Mouse (Mus musculus) heart, embryonic 12.5 days (tissue): ENCODE results near the gene Scaf11. TPM values are rescaled to one million over a fixed set of nuclear protein-coding genes. Genes with fewer than 3 reads are reported as not detected.
A peak's percentile ranks its signal among the peaks of the same experiment; 100 is the strongest.

ENCODE experiments used
- ATAC-seq: fragments of 200-750 bp; cut with Nextera tagmentation; 2 replicates; pipeline ENCODE4 v1.8.0; 2017; ENCODE audit warnings: moderate TSS enrichment, moderate library complexity; ENCODE audit not compliant: insufficient number of reproducible peaks, low FRiP score
- H3K27ac ChIP-seq: fragments of 300-500 bp; sonication (generic); 2 replicates; pipeline ENCODE4 v1.5.1; 2016; ENCODE audit warnings: mild to moderate bottlenecking, moderate library complexity; ENCODE audit not compliant: poor library complexity, severe bottlenecking
- H3K27me3 ChIP-seq: fragments of 300-500 bp; sonication (generic); replicated peaks from 2 replicates; pipeline ENCODE4 v1.6.1; 2016; ENCODE audit warnings: mild to moderate bottlenecking, moderate library complexity
- H3K36me3 ChIP-seq: fragments of 300-500 bp; sonication (generic); 2 replicates; pipeline ENCODE4 v1.6.1; 2016; ENCODE audit warnings: mild to moderate bottlenecking, moderate library complexity
- H3K4me1 ChIP-seq: fragments of 300-500 bp; sonication (generic); replicated peaks from 2 replicates; pipeline ENCODE4 v1.6.1; 2016; ENCODE audit warnings: mild to moderate bottlenecking
- H3K4me2 ChIP-seq: fragments of 300-500 bp; sonication (generic); 2 replicates; pipeline ENCODE4 v1.6.1; 2016; ENCODE audit warnings: mild to moderate bottlenecking, moderate library complexity
- H3K4me3 ChIP-seq: fragments of 300-500 bp; sonication (generic); 2 replicates; pipeline ENCODE4 v1.5.1; 2016; ENCODE audit warnings: mild to moderate bottlenecking
- H3K9ac ChIP-seq: fragments of 300-500 bp; sonication (generic); 2 replicates; pipeline ENCODE4 v1.6.1; 2016; ENCODE audit warnings: mild to moderate bottlenecking, moderate library complexity
- H3K9me3 ChIP-seq: fragments of 300-500 bp; sonication (generic); replicated peaks from 2 replicates; pipeline ENCODE4 v1.6.1; 2016; ENCODE audit warnings: mild to moderate bottlenecking, moderate library complexity
- WGBS: fragments of 180-500 bp; shearing (Covaris S2); methylation state at CpG from one replicate; pipeline ENCODE4 v1.1.7; 2016; 5-methylcytosine and 5-hydroxymethylcytosine counted together
- polyA plus RNA-seq: library from polyadenylated mRNA; unstranded; fragments of >200 nt; fragmentation: Nextera tagmentation; extraction: Ambion mirVana; gene quantifications from 2 replicates; pipeline ENCODE4 v1.2.1, GENCODE M21; 2016

The Scaf11 gene
- polyA plus RNA-seq, 1 experiment from 2014 or later = 79.1 TPM

GRCm38 (mm10) chr15:96487066-96487698 lies 26.5 kb upstream of the Scaf11 start:
- Histone ChIP-seq H3K27ac (no peak overlapping the region), H3K4me1 (peaks cover 18% of the 10 kb centered on the region), H3K9ac (no peak overlapping the region), H3K36me3 (no peaks in the 10 kb centered on the region), H3K27me3 (no peaks in the 10 kb centered on the region), H3K9me3 (no peaks in the 10 kb centered on the region), H3K4me3 (no peak overlapping the region), H3K4me2 (peak overlapping the region; percentile 18)
- ATAC-seq = no peak
- WGBS = 53% methylated on average over 12 of the region's 12 CpGs

GRCm38 (mm10) chr15:96480822-96481221 lies 20.2 kb upstream of the Scaf11 start:
- no peak for ATAC-seq
- Histone ChIP-seq H3K9me3 (no peaks in the 10 kb centered on the region), H3K4me1 (no peaks in the 10 kb centered on the region), H3K27ac (no peak overlapping the region), H3K36me3 (no peaks in the 10 kb centered on the region), H3K4me3 (no peak overlapping the region), H3K4me2 (no peak overlapping the region), H3K9ac (no peak overlapping the region), H3K27me3 (no peaks in the 10 kb centered on the region)
- WGBS = 93% methylated on average over 3 of the region's 3 CpGs

GRCm38 (mm10) chr15:96478006-96478405 lies 17.4 kb upstream of the Scaf11 start:
- H3K36me3 ChIP-seq = no peaks in the 10 kb centered on the region
- WGBS = 80% methylated on average over 12 of the region's 12 CpGs
- no peak overlapping the region for H3K4me2 ChIP-seq
- no peaks in the 10 kb centered on the region for H3K27me3 ChIP-seq
- H3K4me3 ChIP-seq = no peak overlapping the region
- no peaks in the 10 kb centered on the region for H3K9me3 ChIP-seq
- H3K9ac ChIP-seq = no peak overlapping the region
- H3K4me1 ChIP-seq = no peaks in the 10 kb centered on the region
- H3K27ac ChIP-seq = no peak overlapping the region
- no peak for ATAC-seq

- Histone ChIP-seq H3K4me3 (no peak overlapping the region), H3K27me3 (no peaks in the 10 kb centered on the region), H3K27ac (no peak overlapping the region), H3K9me3 (no peaks in the 10 kb centered on the region), H3K9ac (no peak overlapping the region), H3K4me2 (no peak overlapping the region), H3K4me1 (no peaks in the 10 kb centered on the region), H3K36me3 (no peaks in the 10 kb centered on the region)
- ATAC-seq = peak; percentile 42; the same call in 1 of the 2 replicates
- 7% methylated on average over 7 of the region's 7 CpGs for WGBS
Observed at GRCm38 (mm10) chr15:96476359-96476758, 15.7 kb upstream of the Scaf11 start.

GRCm38 (mm10) chr15:96475571-96475972 lies 14.9 kb upstream of the Scaf11 start:
- Histone ChIP-seq H3K9me3 (no peaks in the 10 kb centered on the region), H3K27me3 (no peaks in the 10 kb centered on the region), H3K4me2 (no peak overlapping the region), H3K36me3 (no peaks in the 10 kb centered on the region), H3K4me1 (no peaks in the 10 kb centered on the region), H3K9ac (no peak overlapping the region), H3K4me3 (no peak overlapping the region), H3K27ac (no peak overlapping the region)
- 82% methylated on average over 7 of the region's 7 CpGs for WGBS
- no peak for ATAC-seq

- ATAC-seq = no peak
- no peaks in the 10 kb centered on the region for H3K4me1 ChIP-seq
- no peak overlapping the region for H3K4me2 ChIP-seq
- 68% methylated on average over 20 of the region's 20 CpGs for WGBS
- H3K4me3 ChIP-seq = no peak overlapping the region
- no peaks in the 10 kb centered on the region for H3K9me3 ChIP-seq
- no peak overlapping the region for H3K9ac ChIP-seq
- no peaks in the 10 kb centered on the region for H3K36me3 ChIP-seq
- H3K27ac ChIP-seq = no peak overlapping the region
- H3K27me3 ChIP-seq = no peaks in the 10 kb centered on the region
Observed at GRCm38 (mm10) chr15:96474325-96474955, 13.8 kb upstream of the Scaf11 start.

DNA sequence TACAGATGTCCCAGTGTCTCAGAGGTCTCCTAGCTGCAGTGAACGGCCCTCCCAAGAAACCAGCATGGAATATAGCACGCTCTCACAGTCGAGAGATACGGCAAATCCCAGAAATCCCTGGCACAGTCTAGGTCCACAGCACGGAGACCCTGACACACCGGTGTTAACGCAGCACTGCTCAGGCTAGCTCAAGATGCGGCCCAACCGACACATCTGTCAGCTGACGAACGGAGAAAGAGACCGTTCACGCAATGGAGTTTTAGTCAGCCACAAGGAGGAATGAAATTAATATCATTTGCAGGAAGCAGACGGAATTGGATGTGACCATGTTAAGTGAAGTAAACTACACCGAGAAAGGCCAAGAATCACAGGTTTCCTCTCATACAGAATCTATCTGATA lies 13.3 kb upstream of the Scaf11 start:
- no peak overlapping the region for H3K27ac ChIP-seq
- 89% methylated on average over 15 of the region's 15 CpGs for WGBS

DNA sequence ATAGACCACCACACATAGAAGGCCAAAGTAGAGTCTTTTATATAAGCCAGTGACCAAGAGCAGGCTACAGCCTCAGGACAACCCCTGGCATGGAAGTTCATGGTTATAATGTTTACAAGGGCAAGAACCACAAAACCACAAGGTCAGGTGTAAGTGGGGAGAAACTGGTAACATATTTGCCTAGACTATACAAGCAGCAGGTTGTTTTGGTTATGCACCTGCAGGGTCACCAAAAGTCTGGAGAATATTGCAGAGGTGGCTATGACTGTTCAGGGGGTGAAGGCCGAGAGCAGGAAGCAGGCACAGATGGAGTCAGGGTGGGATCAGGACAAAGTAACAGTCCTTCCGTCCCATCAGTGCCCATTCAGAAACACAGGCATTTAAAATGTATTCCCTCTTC lies 7.7 kb upstream of the Scaf11 start:
- Histone ChIP-seq H3K36me3 (no peaks in the 10 kb centered on the region), H3K4me2 (no peak overlapping the region), H3K4me3 (no peak overlapping the region), H3K4me1 (0 out of 2 replicates have a peak, but pooled peaks cover 5% of the 10 kb centered on the region), H3K27me3 (no peaks in the 10 kb centered on the region), H3K9ac (no peak overlapping the region), H3K27ac (no peak overlapping the region), H3K9me3 (no peaks in the 10 kb centered on the region)
- no peak for ATAC-seq
- WGBS = 76% methylated on average over 2 of the region's 2 CpGs

More for the DNA sequence above, 13.3 kb upstream of the Scaf11 start:
- no peaks in the 10 kb centered on the region for H3K4me1 ChIP-seq
- no peak overlapping the region for H3K9ac ChIP-seq
- H3K4me2 ChIP-seq = no peak overlapping the region
- H3K27me3 ChIP-seq = no peaks in the 10 kb centered on the region
- no peak for ATAC-seq
- H3K36me3 ChIP-seq = no peaks in the 10 kb centered on the region
- no peak overlapping the region for H3K4me3 ChIP-seq
- H3K9me3 ChIP-seq = no peaks in the 10 kb centered on the region

DNA sequence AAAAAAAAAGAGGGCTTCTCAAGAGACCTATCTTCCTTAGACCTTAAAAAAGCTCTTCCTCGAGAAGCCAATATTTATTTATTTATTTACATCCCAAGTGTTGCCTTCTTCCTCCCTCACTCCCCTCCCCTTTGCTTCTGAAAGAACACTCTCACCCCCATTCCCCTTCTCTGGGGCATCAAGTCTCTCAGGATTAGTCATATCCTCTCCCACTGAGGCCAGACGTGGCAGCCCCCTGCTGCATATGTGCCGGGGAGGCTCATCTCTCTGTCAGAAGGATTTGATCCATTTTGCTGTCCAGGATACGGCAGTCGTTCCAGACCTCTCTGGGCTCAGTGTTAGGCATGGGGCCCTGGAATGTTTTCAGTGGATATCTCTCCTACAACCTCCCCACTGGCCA lies 7.2 kb upstream of the Scaf11 start:
- Histone ChIP-seq H3K27me3 (no peaks in the 10 kb centered on the region), H3K4me3 (no peak overlapping the region), H3K4me2 (no peak overlapping the region), H3K9ac (no peak overlapping the region), H3K4me1 (0 out of 2 replicates have a peak, but pooled peaks cover 5% of the 10 kb centered on the region), H3K36me3 (no peaks in the 10 kb centered on the region), H3K9me3 (no peaks in the 10 kb centered on the region), H3K27ac (no peak overlapping the region)
- WGBS = 69% methylated on average over 5 of the region's 5 CpGs
- ATAC-seq = no peak

DNA sequence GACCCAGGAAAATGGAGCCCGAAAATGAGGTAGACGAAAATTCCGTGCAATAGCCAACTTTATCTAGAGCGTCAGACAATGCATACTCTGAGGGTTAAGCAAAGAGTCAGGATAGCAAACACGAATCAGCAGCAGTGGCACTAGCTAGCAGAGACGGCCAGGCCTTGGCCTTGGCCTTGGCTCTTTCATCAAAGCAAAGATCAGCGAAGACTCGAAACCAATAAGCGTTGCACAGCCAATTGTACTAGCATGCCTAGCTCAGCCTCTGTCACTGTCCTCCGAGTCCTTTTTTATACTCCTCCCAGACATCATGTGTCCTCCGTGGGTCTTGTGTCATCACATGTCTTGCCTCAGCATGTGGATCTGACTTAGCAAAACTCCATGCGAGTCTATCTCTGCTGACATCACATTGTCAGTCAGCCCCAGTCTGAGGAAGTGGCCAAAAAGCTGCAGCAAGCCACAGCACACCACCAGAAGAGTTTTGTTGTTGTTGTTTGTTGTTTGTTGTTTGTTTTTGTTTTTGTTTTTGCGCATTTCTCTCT lies 5.8 kb upstream of the Scaf11 start:
- 87% methylated on average over 13 of the region's 13 CpGs for WGBS
- Histone ChIP-seq H3K4me2 (no peak overlapping the region), H3K9ac (no peak overlapping the region), H3K4me1 (peaks cover 13% of the 10 kb centered on the region), H3K9me3 (no peaks in the 10 kb centered on the region), H3K4me3 (no peak overlapping the region), H3K27ac (no peak overlapping the region), H3K36me3 (no peaks in the 10 kb centered on the region), H3K27me3 (no peaks in the 10 kb centered on the region)
- ATAC-seq = no peak

DNA sequence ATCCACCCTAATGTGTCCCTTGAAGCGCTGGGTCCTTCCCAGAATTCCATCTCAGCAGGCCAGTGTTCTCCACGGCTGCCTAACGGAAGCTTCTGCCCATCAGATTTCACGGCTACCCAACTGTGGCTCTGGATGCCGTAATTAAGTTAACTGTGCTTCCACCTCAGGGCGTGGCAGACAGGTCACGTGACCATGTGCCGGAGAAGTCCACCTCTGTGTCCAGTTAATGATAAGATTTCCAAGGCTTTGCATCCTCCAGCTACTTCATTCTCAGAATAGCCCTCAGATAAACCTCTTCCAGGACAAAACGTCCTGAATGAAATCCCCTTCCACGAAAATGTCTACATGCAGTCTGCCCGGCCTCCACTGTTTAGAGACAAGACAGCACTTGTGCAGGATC lies 4.4 kb upstream of the Scaf11 start:
- Histone ChIP-seq H3K27me3 (no peaks in the 10 kb centered on the region), H3K27ac (no peak overlapping the region), H3K4me3 (no peak overlapping the region), H3K4me2 (peak overlapping the region; percentile 24), H3K9me3 (no peaks in the 10 kb centered on the region), H3K4me1 (peaks cover 13% of the 10 kb centered on the region), H3K36me3 (no peaks in the 10 kb centered on the region), H3K9ac (no peak overlapping the region)
- ATAC-seq = no peak
- 57% methylated on average over 11 of the region's 11 CpGs for WGBS
